Mouse (Mus musculus) heart, adult 8-10 months (tissue): ENCODE data around the gene Slfnl1. TPM values are rescaled to one million over a fixed set of nuclear protein-coding genes. Genes with fewer than 3 reads are reported as not detected.

Experiments
- DNase-seq: peaks from one replicate; pipeline ENCODE4 v3.0.0; 2022; ENCODE audit warnings: low spot score
- total RNA-seq, 4 experiments: library from RNA; stranded (reverse); gene quantifications; 2 replicates each; pipeline ENCODE4 v1.2.4; 2022

The Slfnl1 gene
- total RNA-seq = under 1 TPM in 3 of 4 experiments, not detected in 1; 0.14 to 0.35 (median 0.16) TPM

DNA sequence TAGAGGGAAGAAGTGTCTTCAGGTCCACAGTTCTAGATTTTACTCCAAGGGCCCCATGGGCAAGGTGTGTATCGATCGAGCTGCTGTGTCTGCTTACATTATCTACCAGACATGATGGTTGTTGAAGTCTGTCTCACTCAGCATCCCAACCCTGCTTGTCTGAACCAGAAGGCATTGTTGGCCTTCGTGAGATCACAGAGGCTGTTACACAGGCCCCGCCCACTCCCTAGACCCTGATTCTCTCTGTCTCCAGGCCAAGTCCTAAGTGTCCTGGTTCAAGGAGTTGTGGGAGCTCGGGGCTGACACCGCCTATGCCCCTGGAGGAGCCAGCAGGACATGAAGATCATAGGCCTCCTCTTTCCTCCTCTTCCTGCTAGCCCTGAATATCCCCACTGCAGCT is at the start of gene Slfnl1:
Gene Slfnl1, plus strand, starts transcription at position 246 of the 400 bp plus-strand sequence.
- no peak for DNase-seq

DNA sequence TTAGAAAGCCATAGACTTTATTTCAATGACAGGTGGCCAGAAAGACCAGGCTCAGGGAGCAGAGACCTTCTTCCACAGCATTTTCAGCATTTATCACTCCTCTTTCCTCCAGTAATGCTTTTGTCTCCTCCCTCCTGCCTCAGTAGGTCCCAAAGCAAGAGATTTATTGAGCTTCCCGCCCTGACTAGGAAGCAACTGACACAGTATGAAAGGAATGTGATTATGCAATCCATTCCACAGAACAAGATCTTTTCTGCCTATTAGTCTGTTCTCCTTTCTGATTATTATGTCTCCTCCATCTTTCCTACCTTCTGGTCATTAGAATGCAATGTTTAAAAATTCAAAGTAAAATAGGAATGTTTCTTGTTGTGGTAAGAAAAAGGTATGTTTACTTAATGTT is 44.3 kb upstream of the Slfnl1 start:
- peak; percentile 11 for DNase-seq

DNA sequence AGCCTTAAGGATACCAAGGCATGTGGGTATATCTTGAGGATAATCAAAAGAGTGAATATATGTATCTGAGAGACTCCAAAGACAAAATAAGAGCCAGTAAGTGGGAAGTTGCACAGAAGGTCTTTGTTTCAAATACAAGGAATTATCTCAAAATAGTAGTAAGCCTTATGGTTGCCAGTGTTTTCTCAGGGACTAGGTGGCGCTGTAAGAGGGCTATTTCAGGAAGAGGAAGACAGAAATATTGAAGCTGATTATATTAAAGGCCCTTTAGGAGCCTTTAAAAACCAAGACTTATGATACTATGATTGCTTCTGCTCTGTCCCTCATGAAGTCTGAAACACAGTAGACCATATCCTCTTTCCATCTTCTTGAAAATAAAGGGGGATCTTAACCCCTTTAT is 25.1 kb upstream of the Slfnl1 start:
- no peak for DNase-seq

DNA sequence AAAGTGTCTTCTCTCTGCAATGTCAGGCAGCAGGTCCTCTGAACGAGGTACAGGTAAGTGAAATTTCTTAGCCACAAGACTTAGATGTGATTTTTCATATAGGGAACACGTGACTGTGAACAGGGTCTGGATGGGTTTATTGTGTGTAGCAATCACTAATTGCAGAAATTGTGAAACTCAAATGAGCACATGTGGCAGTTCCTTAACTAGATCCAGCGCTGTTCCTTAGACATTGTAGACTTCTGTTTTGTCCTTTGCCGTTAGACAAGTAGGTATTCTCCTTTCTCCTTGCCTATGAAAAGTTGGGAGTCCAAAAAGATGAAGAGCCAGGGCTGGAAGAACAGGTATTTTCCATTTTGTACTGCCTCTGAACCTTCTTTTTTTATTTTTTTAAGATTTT is 20.8 kb upstream of the Slfnl1 start:
- no peak for DNase-seq

DNA sequence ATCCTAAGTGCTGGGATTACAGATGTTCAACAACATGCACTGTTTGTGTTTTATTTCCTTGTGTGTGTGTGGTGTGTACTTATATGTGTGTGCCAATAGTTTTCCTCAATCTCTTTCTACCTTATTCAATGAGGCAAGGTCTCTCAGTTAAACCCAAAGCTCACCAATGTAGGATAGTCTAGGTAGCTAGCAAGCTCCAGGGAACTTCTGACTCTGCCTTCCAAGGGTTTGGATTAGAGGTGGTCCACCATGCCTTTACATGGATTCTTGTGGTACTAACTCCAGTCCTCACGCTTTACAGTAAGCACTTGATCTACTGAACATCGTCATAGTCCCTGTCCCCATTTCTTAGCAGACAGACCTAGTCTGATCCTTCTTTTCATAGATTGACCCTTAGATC is 17.7 kb upstream of the Slfnl1 start:
- no peak for DNase-seq

DNA sequence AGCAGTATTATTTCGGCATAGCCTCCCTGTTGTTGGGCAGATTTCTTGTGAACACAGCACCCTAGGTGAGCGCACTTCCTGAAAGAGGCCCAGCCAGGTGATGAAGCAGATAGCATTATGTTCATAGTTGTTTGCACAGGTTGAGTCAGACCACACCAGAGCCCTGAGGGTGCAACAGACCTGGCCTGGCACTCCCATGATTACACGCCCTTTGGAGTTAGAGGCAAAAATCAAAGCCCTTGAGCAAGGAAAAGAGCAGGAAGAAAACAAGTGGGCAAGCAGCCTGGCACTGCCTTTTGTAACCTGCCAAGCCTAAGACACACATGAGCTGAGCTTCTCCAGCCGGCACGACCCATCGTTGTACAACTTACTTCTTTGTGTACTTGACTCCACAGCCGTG is 15.5 kb upstream of the Slfnl1 start:
- DNase-seq = no peak

DNA sequence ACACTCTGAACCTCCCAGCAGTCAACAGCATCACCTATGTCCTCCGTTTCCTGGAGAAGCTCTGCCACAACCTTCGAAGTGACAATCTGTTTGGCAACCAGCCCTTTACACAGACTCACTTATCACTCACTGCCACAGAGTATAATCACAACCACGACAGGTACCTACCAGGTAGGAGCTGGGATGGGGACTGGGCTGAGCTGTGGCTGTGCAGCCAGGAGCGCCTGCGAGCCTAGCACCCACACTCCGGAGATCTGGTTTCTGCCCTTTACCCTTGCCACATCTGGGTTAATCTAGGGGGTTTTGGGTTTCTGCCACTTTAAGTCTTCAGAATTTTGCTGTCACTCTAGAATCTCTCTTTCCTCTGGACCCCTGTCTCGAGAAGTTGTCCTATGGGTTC is 15.1 kb upstream of the Slfnl1 start:
- no peak for DNase-seq

DNA sequence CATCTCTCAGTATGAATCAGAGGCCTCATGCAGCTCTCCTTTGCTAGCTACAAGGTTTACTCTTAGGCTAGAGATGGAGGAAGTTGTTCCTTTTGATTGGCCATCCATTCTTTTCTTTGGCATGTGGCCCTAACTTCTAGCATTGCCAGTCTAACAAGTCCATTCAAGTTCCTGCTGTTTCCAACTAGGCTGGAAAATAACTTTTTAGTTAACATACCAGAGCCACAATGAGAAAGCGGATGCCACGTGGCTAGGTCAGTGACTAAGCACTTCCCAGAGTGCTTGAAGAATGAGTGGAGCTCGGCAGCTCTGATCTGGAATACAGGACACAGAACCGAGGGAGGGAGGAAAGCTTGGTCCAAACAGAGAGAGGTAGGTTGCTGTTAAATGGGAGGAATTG is 14.7 kb upstream of the Slfnl1 start:
- peak; percentile 36 for DNase-seq

DNA sequence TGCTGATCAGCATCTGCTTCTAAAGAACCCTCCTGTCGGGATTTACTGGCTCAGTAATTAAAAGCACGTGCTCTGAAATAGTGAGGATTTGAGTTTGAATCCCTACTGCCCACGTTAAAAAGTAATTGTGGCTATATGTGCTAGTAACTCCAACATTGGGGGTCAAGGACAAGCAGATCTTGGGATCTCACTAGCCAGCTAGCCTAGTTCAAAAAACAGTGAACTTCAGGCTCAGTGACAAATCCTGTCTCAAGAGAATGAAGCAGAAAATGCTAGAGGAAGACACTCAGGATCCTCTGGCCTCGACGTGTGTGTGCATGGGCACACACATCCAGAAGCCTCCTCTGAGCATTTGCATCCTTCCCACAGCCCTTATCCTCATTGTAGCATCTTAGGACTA is 10.3 kb upstream of the Slfnl1 start:
- no peak for DNase-seq

DNA sequence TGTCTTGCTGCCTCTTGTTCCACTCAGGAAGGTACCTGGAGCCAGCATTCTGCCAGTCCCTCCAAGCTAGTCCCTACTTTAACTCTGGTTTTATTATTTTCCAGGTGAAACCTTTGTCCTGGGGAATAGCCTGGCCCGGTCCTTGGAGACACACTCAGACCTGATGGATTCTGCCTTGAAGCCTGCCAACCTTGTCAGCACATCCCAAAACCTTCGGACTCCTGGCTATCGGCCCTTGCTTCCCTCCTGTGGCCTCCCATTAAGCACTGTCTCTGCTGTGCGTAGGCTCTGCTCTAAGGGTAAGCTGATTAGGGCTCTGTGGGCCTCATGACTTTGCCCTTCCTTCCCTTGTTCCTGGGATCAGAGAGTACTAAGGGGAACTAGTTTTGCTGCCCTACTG is 9.7 kb upstream of the Slfnl1 start:
- no peak for DNase-seq

DNA sequence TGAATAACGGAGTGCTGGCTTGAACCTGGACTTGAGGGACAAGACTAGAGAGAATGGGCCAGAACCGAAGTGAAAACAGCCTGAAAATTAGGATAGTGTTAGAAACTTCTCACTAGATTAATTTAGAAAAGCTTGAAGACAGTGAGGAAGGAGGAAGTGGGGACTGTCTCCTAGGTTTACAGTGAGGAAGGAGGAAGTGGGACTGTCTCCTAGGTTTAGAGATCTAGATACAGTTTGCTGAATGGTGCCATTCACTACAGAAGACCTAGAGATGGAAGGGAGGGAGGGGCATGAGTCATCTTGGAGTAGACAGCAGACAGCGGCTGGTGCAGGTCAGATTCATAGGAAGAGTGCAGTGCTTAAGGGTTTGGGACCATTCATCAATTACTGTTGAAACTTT is 8.9 kb upstream of the Slfnl1 start:
- no peak for DNase-seq

DNA sequence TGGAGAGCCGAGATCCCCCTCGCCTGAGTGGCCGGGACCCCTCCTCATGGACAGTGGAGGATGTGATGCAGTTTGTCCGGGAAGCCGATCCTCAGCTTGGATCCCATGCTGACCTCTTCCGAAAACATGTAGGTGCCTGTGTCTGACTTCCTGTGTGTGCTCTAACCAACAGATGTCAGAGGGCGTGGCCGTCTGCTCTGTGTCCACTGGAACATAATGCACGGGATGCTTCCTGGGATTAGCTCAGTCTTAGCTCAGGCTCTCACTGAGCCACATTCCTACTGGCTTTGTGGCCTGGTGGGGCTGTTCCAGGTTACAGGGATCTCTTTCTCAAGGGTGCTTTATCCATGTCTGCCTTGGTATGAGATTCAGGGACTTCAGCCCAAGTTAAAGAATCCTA is 3.9 kb upstream of the Slfnl1 start:
- DNase-seq = peak; percentile 32

DNA sequence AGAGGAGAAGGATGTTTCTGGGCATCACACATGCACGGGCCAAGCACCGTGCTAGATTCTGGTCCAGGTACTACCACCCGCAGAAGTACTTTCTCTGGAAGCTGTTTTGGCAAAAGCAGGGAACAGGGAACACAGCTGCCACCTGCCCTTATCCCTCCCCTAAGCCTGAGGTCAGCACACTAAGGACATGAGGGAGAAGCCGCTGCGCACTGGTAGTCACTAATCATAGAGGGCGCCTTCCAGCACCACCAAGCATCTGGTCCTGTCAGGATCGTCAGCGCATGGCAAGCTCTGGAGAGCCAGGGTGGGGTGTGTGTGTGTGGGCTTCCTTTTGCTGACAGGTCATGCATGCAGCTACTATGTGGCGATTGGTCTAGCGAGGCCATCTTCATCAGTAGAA is 6.6 kb downstream of the Slfnl1 start:
- DNase-seq = no peak

DNA sequence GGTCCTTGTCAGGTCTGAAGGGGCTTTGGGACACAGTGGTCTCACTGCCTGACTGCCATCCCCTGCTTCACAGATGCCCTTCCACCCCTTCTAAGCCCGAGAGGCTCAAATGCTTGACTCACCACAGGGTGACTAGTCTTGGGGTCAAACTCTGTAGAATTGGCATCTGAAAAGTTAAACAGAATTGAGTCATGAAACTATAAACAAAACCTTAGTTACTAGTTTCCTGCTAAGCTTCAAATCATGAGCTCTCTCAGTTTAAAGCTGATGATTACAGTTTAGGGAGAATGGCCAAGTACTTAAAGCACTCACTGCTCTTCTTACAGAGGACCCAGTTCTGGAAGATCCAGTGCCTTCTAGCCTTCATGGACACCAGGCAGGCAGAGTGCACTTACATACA is 12.9 kb downstream of the Slfnl1 start:
- no peak for DNase-seq

DNA sequence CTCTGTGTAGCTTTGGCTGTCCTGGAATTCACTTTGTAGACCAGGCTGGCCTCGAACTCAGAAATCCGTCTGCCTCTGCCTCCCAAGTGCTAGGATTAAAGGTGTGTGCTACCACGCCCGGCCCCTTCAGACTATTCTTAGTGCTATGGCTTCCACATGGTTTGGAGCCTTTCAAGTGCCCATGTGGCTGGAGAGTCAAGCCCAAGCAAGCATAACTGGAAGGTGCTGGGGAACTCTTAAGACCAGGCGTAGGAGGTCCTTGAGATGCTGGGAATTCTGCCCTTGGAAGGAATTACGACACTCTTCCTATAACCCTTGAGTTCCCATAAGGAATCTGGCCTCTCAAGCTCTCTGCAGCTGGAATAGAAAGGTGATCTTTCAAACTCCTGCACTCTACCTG is 24.6 kb downstream of the Slfnl1 start:
- no peak for DNase-seq

DNA sequence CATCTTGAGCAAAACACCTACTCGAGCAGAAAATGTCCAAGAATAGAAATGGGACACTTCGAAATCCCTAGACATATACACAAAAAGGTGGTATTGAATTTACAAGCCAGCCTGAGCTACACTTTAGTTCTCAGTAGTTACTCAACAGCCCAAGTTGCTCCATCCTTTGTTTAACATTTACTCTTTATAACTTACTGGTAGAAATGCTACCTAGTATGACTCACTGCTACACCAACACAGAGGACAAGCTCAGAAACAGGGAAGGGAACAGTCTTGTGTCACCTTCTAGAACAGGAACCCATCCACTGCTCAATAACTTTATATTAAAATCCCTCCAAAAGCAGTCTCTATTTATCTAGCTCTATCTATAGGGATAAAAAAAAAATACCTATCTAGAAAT is 33.7 kb downstream of the Slfnl1 start:
- DNase-seq = no peak

DNA sequence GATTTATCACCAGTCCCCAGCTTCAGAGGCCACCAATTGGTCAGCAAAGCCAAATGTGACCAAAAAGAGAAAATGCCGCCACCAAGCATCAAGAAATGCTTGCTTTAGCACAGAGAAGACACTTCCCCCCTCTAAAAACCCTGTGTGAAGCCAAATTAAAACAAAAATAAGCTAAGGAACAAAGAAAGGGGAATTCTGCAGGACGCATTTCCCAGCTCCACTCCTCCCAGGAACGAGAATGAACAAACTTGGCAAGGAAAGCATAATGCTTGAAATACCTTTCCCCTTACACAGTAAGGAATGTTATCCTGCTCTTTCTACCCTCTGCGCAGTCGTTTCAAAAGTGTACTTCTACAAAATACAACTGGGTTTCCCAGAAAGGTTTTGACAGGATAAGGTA is 36.0 kb downstream of the Slfnl1 start:
- peak; percentile 53 for DNase-seq

DNA sequence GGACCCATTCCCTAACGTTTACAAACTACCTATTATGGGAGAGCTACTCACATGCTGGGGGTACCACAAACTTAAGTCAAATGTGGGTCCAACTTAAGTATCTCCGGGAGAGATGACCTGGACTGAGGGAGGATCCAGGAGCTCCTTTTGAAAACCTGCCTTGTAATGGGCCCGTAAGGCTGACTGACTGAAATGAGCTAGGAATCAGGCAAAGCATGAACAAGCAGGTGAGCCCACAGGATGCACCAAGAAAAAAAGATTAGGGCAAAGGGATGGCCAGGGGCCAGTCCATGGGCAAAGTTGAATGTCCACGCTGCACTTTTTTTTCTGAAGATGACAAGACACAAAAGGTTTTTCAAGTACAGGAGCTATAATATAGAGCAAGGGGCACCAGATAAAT is 37.0 kb downstream of the Slfnl1 start:
- peak; percentile 19 for DNase-seq

DNA sequence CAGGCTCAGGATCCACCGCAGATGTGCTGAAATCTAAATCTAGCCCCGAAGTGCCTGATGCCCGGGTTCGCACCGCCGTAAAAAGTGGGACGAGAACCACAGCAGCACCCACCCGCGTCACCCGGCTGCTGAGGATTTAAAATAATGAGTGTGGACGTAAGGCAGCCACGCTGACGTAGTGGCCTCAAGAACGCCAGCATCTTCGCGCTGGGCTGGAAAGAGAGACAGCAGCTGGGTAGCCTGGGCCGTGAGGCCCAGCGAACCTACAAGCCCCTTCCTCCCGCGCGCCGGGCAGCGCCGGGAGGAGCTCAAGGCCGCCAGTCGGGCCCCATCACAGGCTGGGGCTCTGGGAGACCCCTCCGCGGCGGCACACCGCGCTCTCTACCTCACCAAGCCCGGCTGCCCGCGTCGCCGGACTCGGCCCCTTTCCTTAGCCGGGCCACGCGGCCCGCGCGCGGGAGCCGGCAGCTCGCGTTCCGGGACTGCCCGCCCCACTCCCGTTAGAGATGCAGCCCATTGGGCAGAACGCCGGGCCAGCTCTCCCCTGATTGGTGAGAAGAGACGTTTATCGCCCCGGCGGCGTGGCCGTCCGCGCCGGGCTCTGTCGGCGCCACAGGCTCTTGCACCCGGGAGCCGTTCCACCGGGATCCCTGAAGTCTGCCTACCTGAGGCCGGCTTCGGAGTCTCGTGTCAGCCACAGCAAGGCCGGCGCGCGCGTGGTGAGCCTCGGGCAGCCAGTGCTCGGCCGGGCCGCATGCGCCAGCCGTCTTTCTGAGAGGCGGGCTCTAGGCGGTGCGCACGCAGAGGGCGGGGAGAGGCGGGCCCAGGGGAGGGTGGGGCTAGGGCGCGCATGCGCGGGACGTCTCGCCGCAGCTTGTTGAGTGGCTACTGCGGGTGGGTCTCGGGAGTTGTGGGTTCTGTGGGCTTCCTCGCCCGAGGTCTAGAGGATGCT is 37.7 kb downstream of the Slfnl1 start, which contains the start of gene Ctps:
Gene Ctps, minus strand, starts transcription at position 791 of the 952 bp plus-strand sequence.
- peak; percentile 95 for DNase-seq

DNA sequence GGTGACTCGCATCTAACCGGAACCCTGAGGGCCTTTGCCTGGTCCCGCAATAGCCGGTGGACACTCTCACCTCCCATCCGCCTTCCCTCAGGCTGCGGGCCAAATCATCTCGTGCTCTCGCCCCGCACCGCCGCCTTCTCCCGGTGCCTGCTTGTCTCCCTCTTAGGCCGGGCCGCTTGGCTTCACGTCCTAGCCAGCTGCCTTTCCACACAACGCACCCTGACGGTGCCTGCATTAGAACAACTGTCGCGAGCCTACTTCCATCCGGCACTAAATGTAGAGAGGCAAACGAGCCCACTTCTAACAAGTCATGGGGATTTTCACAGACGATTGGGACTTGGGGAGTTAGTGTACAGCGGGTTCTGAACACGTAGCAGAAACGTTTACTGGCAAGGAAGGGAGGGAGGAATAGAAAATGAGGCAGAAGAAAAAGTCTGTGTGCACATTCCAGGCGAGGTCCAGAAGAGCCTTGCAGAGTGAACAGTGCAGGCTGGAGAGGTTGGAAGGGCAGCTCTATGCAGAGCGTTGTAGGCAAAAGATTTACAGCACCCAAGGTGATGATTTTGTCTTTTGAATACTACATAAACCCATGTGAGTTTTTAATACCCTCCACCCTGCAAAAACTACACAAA is 38.5 kb downstream of the Slfnl1 start:
- DNase-seq = no peak

DNA sequence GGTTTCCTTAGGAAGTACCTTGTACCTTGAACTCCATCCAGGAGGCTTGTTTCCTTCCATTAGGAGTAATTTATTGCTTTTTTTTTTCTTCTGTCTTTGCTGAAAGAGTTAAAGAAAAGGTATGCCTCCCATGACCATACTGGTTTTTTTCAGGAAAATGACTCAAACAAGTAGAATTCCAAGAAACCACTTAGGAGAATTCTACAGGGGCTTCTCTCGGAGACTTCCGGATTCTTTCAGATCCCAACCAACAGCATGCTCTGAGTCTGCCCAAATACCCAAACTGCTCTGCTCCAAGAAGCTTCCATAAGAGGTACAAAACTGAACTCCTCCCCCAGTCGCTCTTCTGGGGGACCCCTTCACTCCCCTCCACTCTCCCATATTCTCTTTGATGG is 39.0 kb downstream of the Slfnl1 start:
- no peak for DNase-seq

DNA sequence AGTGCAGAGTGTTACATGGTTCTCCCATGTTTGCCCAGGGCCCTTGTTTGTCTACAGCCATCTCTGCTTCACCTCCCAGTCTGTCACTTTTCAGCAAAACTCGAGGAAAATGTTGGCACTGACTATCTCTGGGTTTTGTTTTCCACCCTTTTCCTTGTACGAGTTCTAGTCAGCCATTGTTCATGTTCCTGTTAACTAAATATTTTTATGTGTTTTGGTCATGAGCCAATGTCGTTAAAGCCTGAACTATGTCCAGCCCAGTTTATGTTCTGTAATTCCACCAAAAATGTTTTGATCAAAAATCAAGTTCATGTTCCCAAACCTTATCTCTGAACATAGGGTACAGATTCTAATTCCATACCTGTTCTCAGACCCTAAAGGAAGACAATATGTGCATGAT is 39.7 kb downstream of the Slfnl1 start:
- DNase-seq = no peak

DNA sequence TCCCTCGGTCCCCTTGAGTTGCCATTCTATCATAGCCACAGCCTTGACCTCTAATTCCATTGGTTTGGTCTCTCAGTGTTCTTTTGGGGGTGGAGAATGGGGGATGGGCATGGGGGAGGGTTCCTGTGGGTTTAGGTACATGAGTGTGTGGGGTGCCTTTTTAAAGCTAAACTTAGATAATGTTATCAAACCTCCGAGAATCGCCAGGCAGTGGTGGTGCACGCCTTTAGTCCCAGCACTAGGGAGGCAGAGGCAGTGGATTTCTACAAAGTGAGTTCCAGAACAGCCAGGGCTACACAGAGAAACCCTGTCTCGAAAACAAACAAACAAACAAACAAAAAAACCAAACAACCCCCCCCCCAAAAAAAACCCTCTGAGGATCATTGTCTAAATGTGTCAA is 48.9 kb downstream of the Slfnl1 start:
- no peak for DNase-seq
